Mouse (Mus musculus): ENCODE measurements around the gene Rpl23a.

DNA sequence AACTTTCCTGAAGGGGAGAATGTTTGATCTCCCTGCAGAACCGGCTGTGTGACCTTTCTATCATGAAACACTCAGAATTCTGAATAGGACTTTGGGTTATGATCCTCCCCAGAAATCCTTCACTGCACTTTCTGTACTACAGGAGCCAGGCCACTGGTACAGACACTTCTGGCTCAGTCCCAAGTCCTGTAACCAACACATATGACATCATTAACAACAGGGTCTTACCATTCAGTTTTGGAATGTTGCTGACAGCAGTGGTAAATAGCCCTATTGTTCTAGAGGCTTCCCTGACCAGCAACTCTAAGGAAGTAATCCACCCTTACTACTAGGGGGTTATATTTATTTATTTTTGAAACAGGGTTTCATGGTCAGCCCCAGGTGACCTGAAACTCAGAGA, 9.7 kb upstream of the Rpl23a start, which contains the start of gene Proca1:
- TF ChIP-seq CTCF (IDR thresholded peaks at IDR 0.05; ENCODE audit: borderline replicate concordance, control insufficient read depth, extremely low read depth, insufficient read depth, low read length, poor library complexity), result no peak
- no peak for TF ChIP-seq POLR2A (IDR thresholded peaks at IDR 0.05; ENCODE audit: control insufficient read depth, extremely low read depth, insufficient read depth, low read length, poor library complexity)

Data from thymus, adult 2 months (tissue).